Mouse (Mus musculus): Measurements from ENCODE around the gene Uchl4.
A peak's percentile ranks its signal among the peaks of the same experiment; 100 is the strongest.

Gene Uchl4

DNA sequence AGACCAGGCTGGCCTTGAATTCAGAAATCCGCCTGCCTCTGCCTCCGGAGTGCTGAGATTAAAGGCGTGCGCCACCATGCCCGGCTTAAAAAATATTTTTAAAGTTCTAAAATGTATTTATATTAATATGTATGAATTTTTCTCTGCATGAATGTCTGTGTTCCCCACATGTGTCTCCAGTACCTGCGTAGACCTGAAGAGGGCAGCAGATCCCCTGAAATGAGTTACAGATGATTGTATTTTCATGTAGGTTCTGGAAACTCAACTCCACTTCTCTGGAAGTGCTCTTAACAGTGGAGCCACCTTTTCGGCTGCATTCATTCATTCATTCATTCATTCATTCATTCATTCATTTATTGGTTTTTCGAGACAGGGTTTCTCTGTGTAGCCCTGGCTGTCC lies 42.7 kb downstream of the Uchl4 start:
- DNase-seq = peak; percentile 83

GRCm38 (mm10) chr9:64278665-64279310 lies 43.8 kb downstream of the Uchl4 start:
- DNase-seq = no peak

DNA sequence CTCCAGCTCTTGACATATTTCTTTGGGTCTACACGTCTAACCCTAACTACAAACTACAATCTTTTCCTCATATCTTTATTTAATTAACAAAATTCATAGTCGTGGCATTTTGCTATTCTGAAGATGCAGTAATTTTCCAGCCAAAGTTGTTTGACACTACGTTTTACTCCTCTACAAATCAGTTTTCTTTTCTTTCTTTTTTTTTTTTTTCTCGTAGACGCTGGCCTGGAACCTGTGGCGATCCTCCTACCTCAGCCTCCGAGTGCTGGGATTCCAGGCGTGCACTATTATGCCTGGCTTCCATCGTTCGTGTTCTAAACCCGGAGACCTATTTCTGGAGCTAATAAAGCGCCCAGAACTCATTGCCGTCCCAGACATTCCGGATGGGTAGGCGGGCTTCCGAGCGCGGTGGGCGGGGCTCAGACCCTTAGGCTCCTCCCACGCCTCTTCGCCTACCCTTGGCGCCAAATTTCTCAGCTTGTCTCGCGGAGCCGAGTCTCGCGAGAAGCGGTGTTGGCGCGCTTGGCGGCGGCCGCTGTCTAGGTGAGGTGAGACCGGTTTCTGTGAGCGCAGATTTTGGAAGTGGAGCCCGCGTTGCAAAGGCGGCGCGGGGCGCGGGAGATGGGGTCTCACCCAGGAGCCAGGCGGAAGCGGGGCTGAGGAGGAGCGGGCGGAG lies 46.2 kb downstream of the Uchl4 start, which contains the start of gene Tipin:
Gene Tipin (plus strand): TSS at position 477 of the 676 bp plus-strand sequence.
- peak; percentile 90 for DNase-seq

DNA sequence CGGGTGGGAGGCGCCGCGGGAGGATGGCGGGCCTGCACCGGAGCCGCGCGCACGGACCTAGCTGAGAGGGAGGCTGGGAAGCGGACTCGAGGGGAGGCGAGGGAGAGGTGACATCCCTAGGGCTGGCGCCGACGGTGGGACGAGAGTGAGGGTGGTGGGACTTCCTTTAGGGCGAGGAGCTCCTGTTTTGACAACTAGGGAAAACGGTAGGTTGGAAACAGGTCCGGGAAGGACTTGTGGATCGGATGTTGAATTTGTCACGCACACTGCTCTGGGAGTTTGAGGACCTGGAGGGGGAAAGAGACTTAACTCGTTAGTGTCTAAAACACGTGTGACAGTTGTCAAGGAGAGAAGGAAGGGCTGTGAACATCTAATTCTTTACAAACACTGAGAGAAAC lies 46.8 kb downstream of the Uchl4 start:
- DNase-seq = no peak

- no peak for DNase-seq
Observed at GRCm38 (mm10) chr9:64282404-64282987, 47.5 kb downstream of the Uchl4 start.
